Mouse (Mus musculus) ES-Bruce4 (cell line): ENCODE measurements around the gene Klhl30. TPM values are rescaled to one million over a fixed set of nuclear protein-coding genes. Genes with fewer than 3 reads are reported as not detected.

Experiments used
- H3K27ac ChIP-seq: 2 replicates; pipeline ENCODE4 v1.5.1; 2012; ENCODE audit warnings: low read length, inconsistent platforms; ENCODE audit not compliant: insufficient read depth
- H3K27me3 ChIP-seq: 2 replicates; pipeline ENCODE4 v1.6.1; 2012; ENCODE audit warnings: mild to moderate bottlenecking, low read length, inconsistent platforms; ENCODE audit not compliant: control insufficient read depth, poor library complexity, insufficient read depth, severe bottlenecking
- H3K36me3 ChIP-seq: 2 replicates; pipeline ENCODE4 v1.6.1; 2012; ENCODE audit warnings: inconsistent platforms, mild to moderate bottlenecking, low read length, moderate library complexity; ENCODE audit not compliant: control insufficient read depth, poor library complexity, insufficient read depth, severe bottlenecking
- H3K4me1 ChIP-seq: one replicate; pipeline ENCODE4 v1.8.1; 2011; ENCODE audit warnings: low read length; ENCODE audit not compliant: control insufficient read depth, insufficient read depth
- H3K4me3 ChIP-seq: 2 replicates; pipeline ENCODE4 v1.5.1; 2011; ENCODE audit warnings: low read depth, mild to moderate bottlenecking, low read length
- H3K9ac ChIP-seq: 2 replicates; pipeline ENCODE4 v1.6.1; 2012; ENCODE audit warnings: low read depth, mild to moderate bottlenecking, inconsistent platforms; ENCODE audit not compliant: poor library complexity, severe bottlenecking
- H3K9me3 ChIP-seq: replicated peaks from 2 replicates; pipeline ENCODE4 v1.6.1; 2012; ENCODE audit warnings: mild to moderate bottlenecking, low read length, inconsistent platforms; ENCODE audit not compliant: control insufficient read depth, poor library complexity, insufficient read depth, severe bottlenecking
- CTCF ChIP-seq: IDR thresholded peaks from one replicate; pipeline ENCODE4 v1.8.1; 2011; ENCODE audit warnings: low read depth, low read length
- EP300 ChIP-seq: IDR thresholded peaks from 2 replicates; pipeline ENCODE4 v1.6.1; 2011; ENCODE audit warnings: low read depth, low read length; ENCODE audit not compliant: insufficient read depth
- POLR2A ChIP-seq: IDR thresholded peaks from one replicate; pipeline ENCODE4 v1.8.1; 2011; ENCODE audit warnings: low read length; ENCODE audit not compliant: insufficient read depth
- polyA plus RNA-seq: library from polyadenylated mRNA; stranded (reverse); fragments of >200 nt; gene quantifications from 2 replicates; pipeline ENCODE4 v1.2.4, GENCODE M21; 2011; ENCODE audit warnings: low read depth; ENCODE audit not compliant: missing spikeins, insufficient read depth, insufficient read length

The Klhl30 gene
- polyA plus RNA-seq, 1 experiment, result 0.25 TPM

DNA sequence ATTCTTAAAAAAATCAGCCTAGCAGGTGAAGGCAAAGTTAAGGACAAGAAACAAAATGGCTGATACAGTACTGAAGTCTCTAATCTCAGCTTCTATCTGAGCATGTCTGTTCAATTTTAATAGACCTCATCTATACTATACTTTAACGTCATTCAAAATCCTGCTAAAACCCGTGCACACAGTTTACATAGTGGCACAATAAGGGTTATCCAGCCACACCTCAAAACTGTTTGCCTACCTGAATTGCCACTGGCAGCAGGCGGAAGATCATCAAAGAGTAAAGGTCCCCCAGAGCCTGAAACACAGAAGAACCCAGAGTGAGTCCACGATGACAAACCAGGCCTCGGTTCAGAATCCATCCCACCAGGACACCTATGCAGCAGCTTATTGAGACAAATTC lies 39.6 kb downstream of the Klhl30 start:
- TF ChIP-seq CTCF (no peak), POLR2A (no peak), EP300 (no peak)
- Histone ChIP-seq H3K4me3 (no peak overlapping the region), H3K27me3 (no peaks in the 10 kb centered on the region), H3K36me3 (peaks cover 51% of the 10 kb centered on the region), H3K9ac (no peak overlapping the region), H3K4me1 (no peaks in the 10 kb centered on the region), H3K27ac (no peak overlapping the region), H3K9me3 (no peaks in the 10 kb centered on the region)

DNA sequence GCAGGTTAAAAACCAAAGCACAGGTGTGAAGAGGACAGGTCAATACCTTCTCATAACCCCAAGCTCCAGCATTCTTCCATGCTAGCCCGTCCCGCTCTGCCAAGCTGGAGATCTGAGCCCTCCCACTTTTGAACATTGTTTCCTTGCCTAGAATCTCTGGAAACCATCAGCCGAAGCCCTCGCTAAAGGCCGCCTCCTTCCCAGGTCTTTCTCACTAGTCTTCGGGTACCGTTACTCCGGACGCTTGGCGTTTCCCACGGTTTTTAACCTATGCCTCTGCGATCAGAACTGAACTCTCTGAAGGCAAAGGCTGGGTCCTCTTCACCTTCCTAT lies 47.1 kb downstream of the Klhl30 start:
- Histone ChIP-seq H3K9ac (peak overlapping the region; percentile 96), H3K9me3 (no peaks in the 10 kb centered on the region), H3K4me1 (no peaks in the 10 kb centered on the region), H3K27me3 (no peaks in the 10 kb centered on the region), H3K27ac (no peak overlapping the region), H3K4me3 (peak overlapping the region; percentile 98), H3K36me3 (peaks cover 20% of the 10 kb centered on the region)
- no peak for TF ChIP-seq EP300
- TF ChIP-seq CTCF, result no peak
- TF ChIP-seq POLR2A, result no peak

DNA sequence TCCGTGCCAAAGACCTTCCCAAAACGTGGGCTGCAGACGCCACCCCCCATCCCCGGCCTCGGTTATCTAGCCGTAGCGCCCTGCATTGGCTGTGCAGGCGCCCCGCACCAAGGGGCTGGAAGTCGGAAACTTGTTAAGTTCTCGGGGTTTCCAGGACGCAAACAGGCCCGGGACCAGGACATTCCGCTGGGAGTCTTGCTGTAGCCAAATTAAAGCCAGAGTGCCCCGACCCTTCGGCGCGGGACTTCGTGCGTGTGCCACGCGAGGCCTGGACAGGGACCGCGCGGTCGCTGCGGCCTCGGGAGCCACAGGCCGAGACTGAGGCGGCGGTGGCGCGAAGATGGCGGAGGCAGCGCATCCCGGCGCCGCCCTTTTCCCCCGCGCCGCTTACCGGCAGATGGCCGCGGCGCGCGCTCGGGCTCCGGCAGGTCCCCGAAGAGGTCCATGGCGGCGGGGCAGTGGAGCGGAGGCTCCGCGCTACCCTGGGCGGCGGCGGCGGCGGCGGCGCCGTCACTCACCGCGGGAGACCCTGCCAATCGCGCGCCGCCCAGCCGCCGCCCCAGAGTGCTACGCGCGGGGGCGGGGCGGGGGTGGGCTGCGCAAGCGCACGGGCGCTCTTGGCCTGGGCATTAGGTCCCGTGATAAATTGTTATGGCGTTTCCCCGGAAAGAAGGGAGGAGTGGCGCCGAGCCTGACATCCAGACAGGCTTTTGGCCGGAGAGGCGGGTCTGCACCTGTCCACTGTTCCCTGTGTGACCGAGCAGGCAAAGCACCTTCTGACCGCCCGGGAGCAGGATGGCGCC lies 47.6 kb downstream of the Klhl30 start, which contains the start of gene Ilkap:
Gene Ilkap, minus strand, starts transcription at position 556 of the 803 bp plus-strand sequence.
- TF ChIP-seq CTCF (no peak), POLR2A (peak; percentile 55), EP300 (peak; percentile 54; the same call in 1 of the 2 replicates)
- Histone ChIP-seq H3K36me3 (peaks cover 15% of the 10 kb centered on the region), H3K9ac (peak within 1 kb of the TSS; percentile 96), H3K9me3 (no peaks in the 10 kb centered on the region), H3K4me3 (peak within 1 kb of the TSS; percentile 98), H3K27me3 (no peaks in the 10 kb centered on the region), H3K4me1 (no peaks in the 10 kb centered on the region), H3K27ac (peak within 1 kb of the TSS; percentile 42)

DNA sequence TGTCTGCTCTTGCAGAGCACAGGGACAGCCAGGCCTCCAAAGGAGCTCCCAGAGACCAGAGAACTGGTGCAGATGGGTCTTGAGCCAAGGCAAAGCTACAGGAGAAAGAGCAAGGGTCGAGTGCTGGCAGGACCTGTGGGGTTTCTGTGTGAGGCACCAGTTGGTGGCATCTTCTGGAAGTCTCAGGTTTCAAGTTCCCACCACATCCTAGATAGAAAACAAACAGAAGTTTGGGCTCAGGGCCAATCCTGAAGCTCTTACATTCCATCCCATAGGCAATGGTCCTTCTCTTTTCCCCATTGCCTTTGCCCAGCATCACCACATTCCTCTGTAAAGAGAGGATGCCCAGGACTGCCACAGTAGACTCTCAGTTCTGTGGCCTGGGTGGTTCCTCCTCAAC lies 54.2 kb downstream of the Klhl30 start:
- Histone ChIP-seq H3K9me3 (no peaks in the 10 kb centered on the region), H3K4me3 (no peak overlapping the region), H3K36me3 (no peaks in the 10 kb centered on the region), H3K27me3 (no peaks in the 10 kb centered on the region), H3K4me1 (no peaks in the 10 kb centered on the region), H3K27ac (no peak overlapping the region), H3K9ac (no peak overlapping the region)
- TF ChIP-seq EP300 (no peak), POLR2A (no peak), CTCF (no peak)

DNA sequence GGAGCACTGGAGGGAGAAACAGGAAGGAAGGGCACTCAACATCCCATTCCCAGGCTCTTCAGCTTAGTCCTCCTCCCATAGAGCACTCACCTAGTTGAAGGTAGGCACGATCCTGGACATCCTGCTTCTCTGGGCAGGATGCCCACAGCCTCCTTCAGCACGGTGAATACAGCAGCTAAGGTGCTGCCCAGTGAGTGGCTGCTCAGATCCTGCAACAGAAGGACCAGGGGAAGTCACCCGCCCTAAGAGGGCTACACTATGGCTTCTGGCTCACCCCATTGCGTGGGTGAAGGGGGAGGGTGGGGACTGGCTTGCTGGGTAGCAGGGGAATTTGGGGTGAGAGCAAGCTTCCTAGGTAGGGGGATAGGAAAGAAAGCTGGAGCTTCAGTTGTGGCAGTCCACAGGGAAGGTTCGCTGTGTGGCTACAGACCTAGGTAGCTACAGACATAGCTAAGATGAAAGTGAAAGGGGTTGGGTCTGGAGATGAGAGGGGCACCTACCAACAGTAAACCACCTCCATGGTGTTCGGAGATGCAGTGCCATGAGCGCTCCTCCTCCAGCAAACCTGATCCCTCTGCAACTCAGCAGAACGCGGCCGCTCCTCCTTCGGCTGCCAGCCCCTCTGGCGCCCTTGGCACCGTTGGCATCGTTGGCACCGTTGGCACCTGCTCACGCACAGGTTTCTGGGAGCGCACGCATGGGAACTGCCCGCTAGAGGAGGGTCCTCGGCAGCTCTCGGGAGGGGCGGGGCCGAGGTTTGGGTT lies 54.8 kb downstream of the Klhl30 start:
- no peaks in the 10 kb centered on the region for H3K9me3 ChIP-seq
- H3K9ac ChIP-seq, result no peak overlapping the region
- no peaks in the 10 kb centered on the region for H3K27me3 ChIP-seq
- no peak overlapping the region; the same call in 1 of the 2 replicates for H3K4me3 ChIP-seq
- H3K36me3 ChIP-seq, result no peaks in the 10 kb centered on the region
- no peak for TF ChIP-seq CTCF
- TF ChIP-seq POLR2A, result no peak
- no peak for TF ChIP-seq EP300
- H3K4me1 ChIP-seq, result no peaks in the 10 kb centered on the region
- no peak overlapping the region for H3K27ac ChIP-seq

DNA sequence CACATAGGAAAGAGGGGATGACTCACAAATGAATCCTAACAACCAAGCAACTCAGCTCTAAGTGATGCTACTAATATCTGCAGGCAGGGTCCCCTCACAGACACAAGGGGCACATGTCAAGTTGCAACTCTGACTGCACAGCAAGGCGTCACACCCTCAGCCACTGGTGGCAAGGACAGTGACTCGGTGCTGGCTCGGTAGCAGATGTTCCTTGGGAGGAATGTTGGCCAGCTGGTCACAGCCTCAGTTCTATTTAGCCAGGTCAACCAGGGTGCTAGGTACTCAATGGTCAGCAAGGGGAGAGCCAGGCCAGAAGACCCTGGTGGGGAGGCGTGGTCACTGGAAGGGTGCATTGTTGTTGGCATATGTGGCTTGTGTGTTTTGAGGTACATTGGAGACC lies 57.0 kb downstream of the Klhl30 start:
- Histone ChIP-seq H3K27me3 (no peaks in the 10 kb centered on the region), H3K27ac (no peak overlapping the region), H3K4me1 (no peaks in the 10 kb centered on the region), H3K36me3 (no peaks in the 10 kb centered on the region), H3K9me3 (no peaks in the 10 kb centered on the region), H3K4me3 (no peak overlapping the region), H3K9ac (no peak overlapping the region)
- no peak for TF ChIP-seq POLR2A
- no peak for TF ChIP-seq EP300
- no peak for TF ChIP-seq CTCF
